Mouse (Mus musculus) adrenal gland, adult 2 months (tissue): ENCODE results near the gene Prtn3. TPM values are rescaled to one million over a fixed set of nuclear protein-coding genes. Genes with fewer than 3 reads are reported as not detected.

Source experiments
- DNase-seq: peaks from one replicate; pipeline ENCODE4 v3.0.0; 2021
- microRNA-seq, 2 experiments: library from miRNA; unstranded; fragments of <30 nt; microRNA quantifications; one replicate each; pipeline ENCODE4 v1.2.0; 2021
- polyA plus RNA-seq: library from polyadenylated mRNA; depleted of rRNA; stranded (reverse); fragments of >200 nt; gene quantifications from 2 replicates; pipeline ENCODE4 v1.2.3, GENCODE M21; 2012; rRNA removed
- total RNA-seq, 2 experiments: library from RNA; stranded (reverse); gene quantifications; 2 replicates each; pipeline ENCODE4 v1.2.3; 2021

Prtn3 gene
- total and polyA plus RNA-seq, 3 experiments: 0.62 to 3.4 (median 0.63) TPM

DNA sequence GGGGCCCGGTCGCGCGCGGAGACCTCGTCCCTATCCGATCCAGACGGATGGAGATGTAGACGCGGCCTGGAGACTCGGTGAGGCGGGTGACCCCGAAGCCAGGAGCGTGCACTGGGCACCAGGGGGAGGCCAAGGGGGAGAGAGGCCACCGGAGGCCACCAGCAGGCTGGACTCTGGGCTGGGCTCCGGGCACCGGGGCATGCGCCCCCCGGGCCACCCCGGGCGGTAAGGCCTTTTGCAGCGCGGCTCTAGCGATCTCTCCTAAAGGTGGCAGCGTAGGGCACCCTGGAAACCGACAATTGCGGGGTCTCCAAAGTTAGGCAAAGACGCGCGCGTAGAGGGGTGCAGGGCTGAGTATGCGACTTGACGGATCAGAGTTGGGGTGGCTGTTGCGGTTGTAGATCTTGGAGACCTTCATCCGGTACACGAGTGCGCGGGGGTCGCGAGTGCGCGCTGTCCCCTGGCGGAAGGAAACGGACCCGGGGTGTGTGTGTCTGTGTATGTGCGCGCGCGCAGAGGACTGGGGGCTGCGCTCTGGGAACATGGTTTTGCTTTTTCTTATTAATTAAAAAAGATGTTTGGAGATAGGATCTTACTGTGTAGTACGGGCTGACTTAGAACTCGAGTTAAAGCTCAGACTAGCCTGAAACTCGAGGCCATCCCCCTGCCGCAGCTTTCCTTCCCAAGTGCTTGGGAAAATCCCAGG, 53.2 kb downstream of the Prtn3 start:
- no peak for DNase-seq

DNA sequence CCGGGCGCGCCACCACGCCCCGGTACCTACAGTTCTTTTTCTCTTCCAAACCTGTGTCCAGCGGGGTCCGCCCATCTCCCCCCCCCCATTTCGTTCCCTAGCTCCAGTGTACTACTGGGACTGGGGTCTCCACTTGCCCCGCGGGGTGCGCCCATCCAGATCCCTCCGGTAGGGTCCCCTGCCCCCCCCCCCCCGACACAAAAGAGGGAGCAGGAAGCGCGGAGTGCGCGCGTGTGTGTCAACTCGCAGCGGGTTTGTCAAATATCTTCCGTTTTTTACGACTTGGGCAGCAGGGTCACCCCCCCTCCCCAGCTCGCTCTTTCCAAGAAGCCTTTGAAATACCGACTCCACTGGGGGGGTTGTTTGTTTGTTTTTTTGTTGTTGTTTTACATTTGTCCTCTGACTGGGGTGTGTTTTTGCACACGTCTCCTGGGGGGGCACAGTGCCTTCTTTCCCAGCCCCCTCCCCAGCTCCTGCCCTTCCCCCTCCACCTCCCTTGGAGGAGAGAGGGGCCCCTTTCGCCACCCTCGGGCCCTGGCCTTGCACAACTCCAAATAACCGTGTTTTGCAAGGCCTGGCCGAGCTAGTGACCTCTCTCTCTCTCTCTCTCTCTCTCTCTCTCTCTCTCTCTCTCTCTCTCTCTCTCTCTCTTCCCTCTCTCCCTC, 53.9 kb downstream of the Prtn3 start:
- DNase-seq: peak; percentile 78

- DNase-seq: no peak
These were observed 54.8 kb downstream of the Prtn3 start for GRCm38 (mm10) chr10:79928907-79929701.

- no peak for DNase-seq
These were observed 55.9 kb downstream of the Prtn3 start for GRCm38 (mm10) chr10:79929967-79930825.

- no peak for DNase-seq
These were observed 56.5 kb downstream of the Prtn3 start for GRCm38 (mm10) chr10:79930826-79931186.

DNA sequence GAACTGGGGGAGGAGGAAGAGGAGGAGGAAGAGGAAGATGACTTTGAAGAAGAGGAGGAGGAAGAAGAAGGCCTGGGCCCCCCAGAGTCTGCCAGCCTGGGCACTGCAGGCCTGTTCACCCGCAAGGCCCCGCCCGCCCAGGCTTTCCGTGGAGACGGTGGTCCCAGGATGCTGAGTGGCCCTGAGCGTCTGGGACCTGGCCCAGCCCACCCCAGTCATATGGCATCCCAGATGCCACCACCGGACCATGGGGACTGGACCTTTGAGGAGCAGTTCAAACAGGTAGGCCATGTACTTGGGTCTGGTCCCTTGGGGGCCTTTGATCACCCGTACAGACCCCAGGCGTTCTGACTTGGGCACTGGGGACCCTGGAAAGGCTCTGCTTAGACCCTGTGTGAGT, 57.5 kb downstream of the Prtn3 start:
- DNase-seq: no peak

DNA sequence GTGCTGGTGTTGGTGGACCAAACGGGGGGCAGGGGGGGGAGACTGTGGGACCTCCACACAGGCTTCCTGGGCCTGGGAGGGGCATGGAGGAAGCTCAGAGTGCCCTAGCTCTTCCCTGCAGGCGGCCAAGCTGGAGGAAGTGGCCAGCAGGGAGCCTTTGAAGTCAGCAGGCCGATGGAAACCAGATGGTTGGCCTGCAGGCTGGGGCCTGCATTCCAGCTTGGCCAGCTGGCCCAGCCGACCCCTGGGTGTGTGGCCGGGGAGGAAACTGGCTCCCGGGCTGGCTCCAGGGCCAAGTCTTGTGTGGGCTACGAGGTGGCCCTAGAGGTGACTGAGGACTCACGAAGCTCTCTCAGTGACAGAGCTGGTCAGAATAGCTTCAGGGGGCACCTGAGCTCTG, 58.5 kb downstream of the Prtn3 start:
- DNase-seq: peak; percentile 54

Small RNAs within 50 kb of the gene (microRNA-seq; reads per million reads assigned to microRNA genes)
- 0 reads per million in 2 experiments for gene Mir6910

Other genes with a start within 250 kb of the Prtn3 start
Only the 30 nearest of the 34 such genes appear.
- gene Madcam1, start 209.9 kb upstream of the Prtn3 start, total RNA-seq: not detected
- gene Madcam1, start 209.9 kb upstream of the Prtn3 start, polyA plus RNA-seq: 0.46 TPM in 1 of 2 replicates, not detected in the other
- gene Tpgs1, start 205.1 kb upstream of the Prtn3 start, total RNA-seq: 10 to 100 TPM; 29.5 to 40.7 TPM
- gene Tpgs1, start 205.1 kb upstream of the Prtn3 start, polyA plus RNA-seq: 147 and 149 TPM in 2 replicates
- 100 to 1,000 TPM in 1 of 2 experiments, 10 to 100 TPM in 1; 87.7 to 122 TPM for gene Cdc34, start 192.3 kb upstream of the Prtn3 start, total RNA-seq
- 174 and 205 TPM in 2 replicates for gene Cdc34, start 192.3 kb upstream of the Prtn3 start, polyA plus RNA-seq
- gene Gzmm, start 185.5 kb upstream of the Prtn3 start, total RNA-seq: 1 to 10 TPM; 1.0 to 2.2 TPM
- 0.52 and 0.55 TPM in 2 replicates for gene Gzmm, start 185.5 kb upstream of the Prtn3 start, polyA plus RNA-seq
- gene Bsg, start 170.0 kb upstream of the Prtn3 start, total RNA-seq: 100 to 1,000 TPM; 588 to 674 TPM
- gene Bsg, start 170.0 kb upstream of the Prtn3 start, polyA plus RNA-seq: 314 and 321 TPM in 2 replicates
- gene Hcn2, start 157.8 kb upstream of the Prtn3 start, total RNA-seq: 1 to 10 TPM; 5.9 to 6.0 TPM
- 20.2 and 27.8 TPM in 2 replicates for gene Hcn2, start 157.8 kb upstream of the Prtn3 start, polyA plus RNA-seq
- gene Polrmt, start 127.9 kb upstream of the Prtn3 start, total RNA-seq: 10 to 100 TPM; 55.4 to 62.8 TPM
- gene Polrmt, start 127.9 kb upstream of the Prtn3 start, polyA plus RNA-seq: 87.6 and 89.0 TPM in 2 replicates
- not detected for gene Fgf22, start 119.4 kb upstream of the Prtn3 start, total RNA-seq
- gene Fgf22, start 119.4 kb upstream of the Prtn3 start, polyA plus RNA-seq: 0.18 and 0.68 TPM in 2 replicates
- 10 to 100 TPM; 51.6 to 51.8 TPM for gene Rnf126, start 107.5 kb upstream of the Prtn3 start, total RNA-seq
- 222 and 226 TPM in 2 replicates for gene Rnf126, start 107.5 kb upstream of the Prtn3 start, polyA plus RNA-seq
- 10 to 100 TPM in 1 of 2 experiments, 1 to 10 TPM in 1; 10.0 to 37.2 TPM for gene Fstl3, start 97.2 kb upstream of the Prtn3 start, total RNA-seq
- gene Fstl3, start 97.2 kb upstream of the Prtn3 start, polyA plus RNA-seq: 47.0 and 74.7 TPM in 2 replicates
- under 1 TPM in 1 of 2 experiments, not detected in 1; 0.21 TPM for gene Prss57, start 83.5 kb upstream of the Prtn3 start, total RNA-seq
- 0.28 TPM in 1 of 2 replicates, not detected in the other for gene Prss57, start 83.5 kb upstream of the Prtn3 start, polyA plus RNA-seq
- gene Palm, start 80.9 kb upstream of the Prtn3 start, total RNA-seq: 100 to 1,000 TPM in 1 of 2 experiments, 10 to 100 TPM in 1; 68.1 to 105 TPM
- 138 and 146 TPM in 2 replicates for gene Palm, start 80.9 kb upstream of the Prtn3 start, polyA plus RNA-seq
- gene Misp, start 53.5 kb upstream of the Prtn3 start, total RNA-seq: under 1 TPM; 0.31 to 0.32 TPM
- 0.03 and 0.10 TPM in 2 replicates for gene Misp, start 53.5 kb upstream of the Prtn3 start, polyA plus RNA-seq
- 100 to 1,000 TPM; 217 to 332 TPM for gene Ptbp1, start 20.0 kb upstream of the Prtn3 start, total RNA-seq
- 175 and 259 TPM in 2 replicates for gene Ptbp1, start 20.0 kb upstream of the Prtn3 start, polyA plus RNA-seq
- gene Plppr3, start 158 bp downstream of the Prtn3 start, total RNA-seq: 1 to 10 TPM; 1.2 to 2.2 TPM
- gene Plppr3, start 158 bp downstream of the Prtn3 start, polyA plus RNA-seq: 4.2 and 4.6 TPM in 2 replicates
- under 1 TPM; 0.49 to 0.79 TPM for gene Elane, start 11.8 kb downstream of the Prtn3 start, total RNA-seq
- 0.34 and 1.1 TPM in 2 replicates for gene Elane, start 11.8 kb downstream of the Prtn3 start, polyA plus RNA-seq
- 1,000 to 10,000 TPM; 2,358 to 4,405 TPM for gene Cfd, start 16.4 kb downstream of the Prtn3 start, total RNA-seq
- 4,988 and 13,425 TPM in 2 replicates for gene Cfd, start 16.4 kb downstream of the Prtn3 start, polyA plus RNA-seq
- gene Med16, start 34.4 kb downstream of the Prtn3 start, total RNA-seq: 10 to 100 TPM; 38.4 to 43.0 TPM
- 126 and 132 TPM in 2 replicates for gene Med16, start 34.4 kb downstream of the Prtn3 start, polyA plus RNA-seq
- gene Gm26602, start 36.4 kb downstream of the Prtn3 start, total RNA-seq: not detected
- gene Gm26602, start 36.4 kb downstream of the Prtn3 start, polyA plus RNA-seq: not detected in 2 replicates
- gene Kiss1r, start 42.5 kb downstream of the Prtn3 start, total RNA-seq: 1 to 10 TPM; 1.4 TPM
- gene Kiss1r, start 42.5 kb downstream of the Prtn3 start, polyA plus RNA-seq: 11.8 and 15.1 TPM in 2 replicates
- 10 to 100 TPM; 87.8 to 93.5 TPM for gene R3hdm4, start 46.7 kb downstream of the Prtn3 start, total RNA-seq
- 197 and 231 TPM in 2 replicates for gene R3hdm4, start 46.7 kb downstream of the Prtn3 start, polyA plus RNA-seq
- gene Arid3a, start 52.6 kb downstream of the Prtn3 start, total RNA-seq: 1 to 10 TPM; 4.6 to 6.5 TPM
- 5.9 and 9.1 TPM in 2 replicates for gene Arid3a, start 52.6 kb downstream of the Prtn3 start, polyA plus RNA-seq
- gene Wdr18, start 85.7 kb downstream of the Prtn3 start, total RNA-seq: 10 to 100 TPM; 29.4 to 31.5 TPM
- gene Wdr18, start 85.7 kb downstream of the Prtn3 start, polyA plus RNA-seq: 66.1 and 66.8 TPM in 2 replicates
- gene Grin3b, start 96.2 kb downstream of the Prtn3 start, total RNA-seq: under 1 TPM in 1 of 2 experiments, not detected in 1; 0.31 TPM
- gene Grin3b, start 96.2 kb downstream of the Prtn3 start, polyA plus RNA-seq: 0.09 and 0.17 TPM in 2 replicates
- gene Tmem259, start 109.9 kb downstream of the Prtn3 start, total RNA-seq: 100 to 1,000 TPM; 142 to 143 TPM
- 619 and 624 TPM in 2 replicates for gene Tmem259, start 109.9 kb downstream of the Prtn3 start, polyA plus RNA-seq
- gene Cnn2, start 114.1 kb downstream of the Prtn3 start, total RNA-seq: 10 to 100 TPM; 29.5 to 50.1 TPM
- 53.0 and 58.8 TPM in 2 replicates for gene Cnn2, start 114.1 kb downstream of the Prtn3 start, polyA plus RNA-seq
- gene Abca7, start 122.0 kb downstream of the Prtn3 start, total RNA-seq: 10 to 100 TPM; 18.4 to 22.9 TPM
- gene Abca7, start 122.0 kb downstream of the Prtn3 start, polyA plus RNA-seq: 28.6 TPM in 2 replicates
- gene Arhgap45, start 142.2 kb downstream of the Prtn3 start, total RNA-seq: 1 to 10 TPM; 3.9 to 6.7 TPM
- gene Arhgap45, start 142.2 kb downstream of the Prtn3 start, polyA plus RNA-seq: 11.0 and 14.6 TPM in 2 replicates
- 100 to 1,000 TPM in 1 of 2 experiments, 10 to 100 TPM in 1; 97.3 to 106 TPM for gene Polr2e, start 165.3 kb downstream of the Prtn3 start, total RNA-seq
- 111 and 122 TPM in 2 replicates for gene Polr2e, start 165.3 kb downstream of the Prtn3 start, polyA plus RNA-seq
- 1,000 to 10,000 TPM; 1,287 to 1,377 TPM for gene Gpx4, start 172.7 kb downstream of the Prtn3 start, total RNA-seq
- gene Gpx4, start 172.7 kb downstream of the Prtn3 start, polyA plus RNA-seq: 1,827 and 2,443 TPM in 2 replicates